Mouse (Mus musculus) midbrain, embryonic 11.5 days (tissue): ENCODE results near the gene Mosmo. TPM values are rescaled to one million over a fixed set of nuclear protein-coding genes. Genes with fewer than 3 reads are reported as not detected.

ENCODE experiments used
- ATAC-seq: fragments of 200-750 bp; cut with Nextera tagmentation; 2 replicates; pipeline ENCODE4 v1.8.0; 2017; ENCODE audit warnings: moderate TSS enrichment, moderate library complexity; ENCODE audit not compliant: low FRiP score
- DNase-seq: peaks from one replicate; pipeline ENCODE4 v3.0.0; 2015; ENCODE audit warnings: low spot score; ENCODE audit errors: missing footprints
- H3K27ac ChIP-seq: fragments of 300-500 bp; sonication (generic); 2 replicates; pipeline ENCODE4 v1.5.1; 2014; ENCODE audit warnings: low read depth, low read length
- H3K27me3 ChIP-seq: fragments of 300-500 bp; sonication (generic); 2 replicates; pipeline ENCODE4 v1.6.1; 2014; ENCODE audit warnings: mild to moderate bottlenecking, low read length, moderate library complexity, mixed read lengths; ENCODE audit not compliant: control insufficient read depth, insufficient read depth
- H3K36me3 ChIP-seq: fragments of 300-500 bp; sonication (generic); 2 replicates; pipeline ENCODE4 v1.6.1; 2014; ENCODE audit warnings: mild to moderate bottlenecking, low read length, moderate library complexity, mixed read lengths; ENCODE audit not compliant: control insufficient read depth, insufficient read depth
- H3K4me1 ChIP-seq: fragments of 300-500 bp; sonication (generic); 2 replicates; pipeline ENCODE4 v1.6.1; 2014; ENCODE audit warnings: low read length; ENCODE audit not compliant: control insufficient read depth, insufficient read depth
- H3K4me2 ChIP-seq: fragments of 300-500 bp; sonication (generic); 2 replicates; pipeline ENCODE4 v1.6.1; 2014; ENCODE audit warnings: mild to moderate bottlenecking, moderate library complexity
- H3K4me3 ChIP-seq: fragments of 300-500 bp; sonication (generic); 2 replicates; pipeline ENCODE4 v1.5.1; 2014; ENCODE audit warnings: low read depth, low read length
- H3K9ac ChIP-seq: fragments of 300-500 bp; sonication (generic); 2 replicates; pipeline ENCODE4 v1.6.1; 2014; ENCODE audit warnings: low read length
- H3K9me3 ChIP-seq: fragments of 300-500 bp; sonication (generic); 2 replicates; pipeline ENCODE4 v1.6.1; 2016; ENCODE audit warnings: low read length; ENCODE audit not compliant: control insufficient read depth
- WGBS: fragments of 180-500 bp; shearing (Covaris S2); extraction: QIAGEN DNeasy Blood & Tissue Kit; methylation state at CpG from one replicate; pipeline ENCODE4 v1.1.7; 2014; 5-methylcytosine and 5-hydroxymethylcytosine counted together
- polyA plus RNA-seq: library from polyadenylated mRNA; unstranded; fragments of >200 nt; fragmentation: Nextera tagmentation; extraction: Ambion mirVana; gene quantifications from 2 replicates; pipeline ENCODE4 v1.2.1, GENCODE M21; 2014

Gene Mosmo
- polyA plus RNA-seq, 1 experiment from 2014 or later = 15.0 TPM

DNA sequence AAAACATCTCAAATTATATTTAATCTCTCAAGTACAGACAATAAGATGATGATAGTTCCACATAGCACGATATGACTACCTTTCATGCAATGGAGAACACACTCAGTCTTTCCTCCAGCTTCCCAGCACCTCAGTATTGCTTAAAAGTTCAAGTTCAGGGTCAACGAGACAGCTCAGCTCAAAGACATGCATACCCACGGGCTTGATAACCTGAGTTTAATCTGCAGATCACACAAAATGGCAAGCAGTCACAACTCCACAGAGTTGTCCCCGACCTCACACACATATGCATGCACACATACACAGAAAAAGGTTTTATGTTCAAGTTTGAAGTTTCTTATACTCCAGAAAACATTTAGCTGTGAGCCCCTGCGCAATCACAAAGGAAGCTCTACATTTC, 43.6 kb downstream of the Mosmo start:
- no peaks in the 10 kb centered on the region for H3K27me3 ChIP-seq
- H3K4me2 ChIP-seq = no peak overlapping the region
- WGBS = 89% methylated on average over 5 of the region's 5 CpGs
- H3K4me1 ChIP-seq = peaks cover 7% of the 10 kb centered on the region; the same call in 1 of the 2 replicates
- H3K9ac ChIP-seq = no peak overlapping the region
- no peaks in the 10 kb centered on the region for H3K9me3 ChIP-seq
- H3K27ac ChIP-seq = no peak overlapping the region
- H3K4me3 ChIP-seq = no peak overlapping the region
- ATAC-seq (no peak), DNase-seq (no peak)
- H3K36me3 ChIP-seq = no peaks in the 10 kb centered on the region

GRCm38 (mm10) chr7:120721456-120721855, 44.0 kb downstream of the Mosmo start:
- H3K36me3 ChIP-seq = no peaks in the 10 kb centered on the region
- WGBS = 91% methylated on average over 8 of the region's 8 CpGs
- no peak overlapping the region for H3K4me2 ChIP-seq
- no peak overlapping the region for H3K9ac ChIP-seq
- ATAC-seq (no peak), DNase-seq (no peak)
- H3K27me3 ChIP-seq = no peaks in the 10 kb centered on the region
- H3K4me1 ChIP-seq = peaks cover 7% of the 10 kb centered on the region; the same call in 1 of the 2 replicates
- no peak overlapping the region for H3K27ac ChIP-seq
- no peak overlapping the region for H3K4me3 ChIP-seq
- no peaks in the 10 kb centered on the region for H3K9me3 ChIP-seq

- H3K4me1 ChIP-seq = peaks cover 7% of the 10 kb centered on the region; the same call in 1 of the 2 replicates
- no peaks in the 10 kb centered on the region for H3K9me3 ChIP-seq
- 98% methylated on average over 4 of the region's 4 CpGs for WGBS
- H3K27me3 ChIP-seq = no peaks in the 10 kb centered on the region
- H3K36me3 ChIP-seq = no peaks in the 10 kb centered on the region
- no peak overlapping the region for H3K27ac ChIP-seq
- H3K9ac ChIP-seq = no peak overlapping the region
- H3K4me2 ChIP-seq = no peak overlapping the region
- H3K4me3 ChIP-seq = no peak overlapping the region
- DNase-seq = no peak
- ATAC-seq = no peak
Measured at GRCm38 (mm10) chr7:120722063-120722462, 44.6 kb downstream of the Mosmo start.

GRCm38 (mm10) chr7:120722839-120723278, 45.4 kb downstream of the Mosmo start:
- peak; percentile 44; the same call in 1 of the 2 replicates for ATAC-seq
- DNase-seq = no peak

GRCm38 (mm10) chr7:120727581-120727980, 50.2 kb downstream of the Mosmo start:
- Histone ChIP-seq H3K4me2 (no peak overlapping the region), H3K4me3 (no peak overlapping the region), H3K36me3 (no peaks in the 10 kb centered on the region), H3K9me3 (no peaks in the 10 kb centered on the region), H3K9ac (no peak overlapping the region), H3K27ac (no peak overlapping the region), H3K4me1 (peaks cover 6% of the 10 kb centered on the region; the same call in 1 of the 2 replicates), H3K27me3 (no peaks in the 10 kb centered on the region)
- WGBS = 90% methylated on average over 3 of the region's 3 CpGs
- no peak for ATAC-seq
- DNase-seq = no peak

More at GRCm38 (mm10) chr7:120722839-120723278, 45.4 kb downstream of the Mosmo start:
- WGBS = 47% methylated on average over 8 of the region's 8 CpGs
- Histone ChIP-seq H3K27me3 (no peaks in the 10 kb centered on the region), H3K4me2 (no peak overlapping the region), H3K4me3 (no peak overlapping the region), H3K9ac (no peak overlapping the region), H3K36me3 (no peaks in the 10 kb centered on the region), H3K9me3 (no peaks in the 10 kb centered on the region), H3K27ac (no peak overlapping the region), H3K4me1 (peaks cover 7% of the 10 kb centered on the region; the same call in 1 of the 2 replicates)

- H3K4me3 ChIP-seq = no peak overlapping the region
- no peaks in the 10 kb centered on the region for H3K9me3 ChIP-seq
- H3K9ac ChIP-seq = no peak overlapping the region
- H3K36me3 ChIP-seq = no peaks in the 10 kb centered on the region
- H3K27ac ChIP-seq = no peak overlapping the region
- WGBS = 92% methylated on average over 5 of the region's 5 CpGs
- no peak overlapping the region for H3K4me2 ChIP-seq
- no peaks in the 10 kb centered on the region for H3K4me1 ChIP-seq
- ATAC-seq (no peak), DNase-seq (no peak)
- H3K27me3 ChIP-seq = no peaks in the 10 kb centered on the region
Measured at GRCm38 (mm10) chr7:120729635-120730034, 52.2 kb downstream of the Mosmo start.

DNA sequence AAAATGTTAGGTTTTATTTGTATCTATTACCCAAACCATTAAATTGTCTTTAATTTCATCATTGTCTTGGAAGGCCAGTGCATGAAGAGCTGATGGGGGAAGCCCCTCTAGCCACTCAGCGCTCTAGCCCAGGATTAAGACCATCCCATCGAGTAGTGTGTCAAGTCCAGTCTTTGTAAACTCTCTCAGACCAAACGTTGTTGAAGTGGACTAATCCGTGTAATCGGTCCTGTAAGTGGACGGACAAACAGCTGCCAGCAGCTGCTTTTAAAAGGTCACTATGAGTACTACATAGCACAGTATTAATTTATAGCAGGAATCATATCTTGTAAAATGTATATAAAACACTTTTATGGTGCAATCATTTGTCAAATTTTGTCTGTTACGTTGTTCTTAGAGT, 55.5 kb downstream of the Mosmo start:
- Histone ChIP-seq H3K27ac (no peak overlapping the region), H3K4me1 (no peaks in the 10 kb centered on the region), H3K9me3 (no peaks in the 10 kb centered on the region), H3K36me3 (no peaks in the 10 kb centered on the region), H3K9ac (no peak overlapping the region), H3K4me2 (no peak overlapping the region), H3K27me3 (no peaks in the 10 kb centered on the region), H3K4me3 (no peak overlapping the region)
- ATAC-seq = no peak
- DNase-seq = no peak
- WGBS = 85% methylated on average over 7 of the region's 7 CpGs

GRCm38 (mm10) chr7:120739018-120739417, 61.6 kb downstream of the Mosmo start, which contains the start of gene Vwa3a:
Gene Vwa3a, plus strand, starts transcription at chr7:120739318.
- H3K4me1 ChIP-seq = peaks cover 7% of the 10 kb centered on the region
- 74% methylated on average over 6 of the region's 6 CpGs for WGBS

GRCm38 (mm10) chr7:120739558-120740101, 62.2 kb downstream of the Mosmo start:
- WGBS = 5% methylated on average over 5 of the region's 5 CpGs
- no peak overlapping the region for H3K9ac ChIP-seq
- no peaks in the 10 kb centered on the region for H3K27me3 ChIP-seq
- DNase-seq = no peak
- H3K27ac ChIP-seq = no peak overlapping the region
- H3K4me2 ChIP-seq = no peak overlapping the region
- peak; percentile 67 for ATAC-seq
- no peak overlapping the region for H3K4me3 ChIP-seq
- peaks cover 7% of the 10 kb centered on the region for H3K4me1 ChIP-seq
- no peaks in the 10 kb centered on the region for H3K36me3 ChIP-seq
- no peaks in the 10 kb centered on the region for H3K9me3 ChIP-seq

More at GRCm38 (mm10) chr7:120739018-120739417, 61.6 kb downstream of the Mosmo start, which contains the start of gene Vwa3a:
- no peak for ATAC-seq
- no peak within 1 kb of the TSS for H3K9ac ChIP-seq
- no peak within 1 kb of the TSS for H3K4me2 ChIP-seq
- H3K27me3 ChIP-seq = no peaks in the 10 kb centered on the region
- H3K27ac ChIP-seq = no peak within 1 kb of the TSS
- no peaks in the 10 kb centered on the region for H3K36me3 ChIP-seq
- no peak within 1 kb of the TSS for H3K4me3 ChIP-seq
- no peaks in the 10 kb centered on the region for H3K9me3 ChIP-seq
- DNase-seq = peak; percentile 31
